Mouse (Mus musculus): Measurements from ENCODE around the gene Aurka. TPM values are rescaled to one million over a fixed set of nuclear protein-coding genes. Genes with fewer than 3 reads are reported as not detected.

Aurka gene
- total RNA-seq, 2 experiments from 2014 or later = 1.8 to 2.1 TPM

- intact Hi-C loops (cut with DNase I) = no loop called here
- DNase-seq (ENCODE audit: low spot score in 2 of 2) = peak; percentile 58 to 71
These were observed 21.7 kb upstream of the Aurka start for GRCm38 (mm10) chr2:172392041-172392521.

- intact Hi-C loops (cut with DNase I) = no loop called here
- DNase-seq (ENCODE audit: low spot score in 2 of 2) = no peak
These were observed 20.0 kb upstream of the Aurka start for GRCm38 (mm10) chr2:172390341-172390740.

DNA sequence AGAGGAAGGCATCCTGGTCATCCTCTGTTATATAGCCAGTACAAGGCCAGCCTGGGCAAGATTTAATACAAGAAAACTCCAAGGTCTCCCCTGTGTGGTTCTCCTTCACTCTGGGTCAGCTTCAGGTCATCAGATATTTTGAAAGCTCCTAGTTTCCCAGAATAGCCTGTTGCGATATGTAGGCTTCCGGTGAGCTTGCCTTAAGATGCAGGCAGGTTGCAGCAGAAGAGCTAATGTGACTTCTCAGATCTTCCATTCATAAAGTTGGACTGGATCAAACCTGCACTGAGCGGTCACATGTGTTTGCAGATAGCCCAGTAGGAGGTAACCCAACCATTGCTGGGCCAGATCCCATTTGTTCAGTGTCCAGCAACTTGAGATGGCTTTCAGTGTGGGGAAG, 14.4 kb upstream of the Aurka start:
- no peak for DNase-seq (ENCODE audit: low spot score in 2 of 2)
- intact Hi-C loops (cut with DNase I) = no loop called here

- intact Hi-C loops (cut with DNase I) = no loop called here
- no peak for DNase-seq (ENCODE audit: low spot score in 2 of 2)
These were observed 11.6 kb upstream of the Aurka start for GRCm38 (mm10) chr2:172381898-172382297.

DNA sequence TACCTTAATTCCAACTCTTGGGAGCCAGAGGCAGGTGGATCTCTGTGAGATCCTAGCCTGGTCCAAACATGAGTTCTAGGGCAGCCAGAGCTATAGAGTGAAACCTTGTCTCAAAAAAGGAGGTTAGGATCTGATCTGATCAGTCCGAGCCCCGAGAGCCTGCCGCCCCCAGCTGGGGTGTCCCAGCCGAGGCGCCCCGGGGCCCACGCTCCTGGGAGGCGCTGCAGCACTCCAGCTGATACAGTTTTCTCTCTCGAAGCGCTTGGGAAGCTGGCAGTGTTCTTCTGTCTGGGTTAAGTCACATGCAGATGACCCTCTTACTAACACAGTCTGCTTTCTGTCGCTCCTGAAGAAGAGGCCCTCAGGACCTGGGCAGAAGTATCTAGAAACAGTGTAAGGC, 11.0 kb upstream of the Aurka start:
- intact Hi-C loops (cut with DNase I) = no loop called here
- no peak for DNase-seq (ENCODE audit: low spot score in 2 of 2)

DNA sequence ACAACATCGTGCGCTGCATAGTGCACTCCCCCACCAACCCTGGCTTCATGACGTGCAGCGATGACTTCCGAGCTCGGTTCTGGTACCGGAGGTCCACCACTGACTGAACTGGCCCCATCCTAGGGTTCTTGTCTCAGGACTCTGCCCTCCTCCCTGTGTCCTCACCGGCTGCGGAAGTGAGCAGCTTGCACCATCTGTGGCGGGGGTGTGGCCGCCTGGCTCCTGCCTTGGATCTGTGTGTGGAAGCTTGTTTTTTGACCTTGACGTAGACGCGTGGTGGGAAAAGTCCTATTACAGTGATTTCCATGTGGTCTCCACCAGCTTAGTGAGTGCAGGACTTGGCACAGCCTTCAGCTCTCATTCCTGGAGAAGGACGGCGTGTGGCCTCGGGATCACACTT, 10.2 kb upstream of the Aurka start:
- intact Hi-C loops (cut with DNase I) = no loop called here
- DNase-seq (ENCODE audit: low spot score in 2 of 2) = no peak

DNA sequence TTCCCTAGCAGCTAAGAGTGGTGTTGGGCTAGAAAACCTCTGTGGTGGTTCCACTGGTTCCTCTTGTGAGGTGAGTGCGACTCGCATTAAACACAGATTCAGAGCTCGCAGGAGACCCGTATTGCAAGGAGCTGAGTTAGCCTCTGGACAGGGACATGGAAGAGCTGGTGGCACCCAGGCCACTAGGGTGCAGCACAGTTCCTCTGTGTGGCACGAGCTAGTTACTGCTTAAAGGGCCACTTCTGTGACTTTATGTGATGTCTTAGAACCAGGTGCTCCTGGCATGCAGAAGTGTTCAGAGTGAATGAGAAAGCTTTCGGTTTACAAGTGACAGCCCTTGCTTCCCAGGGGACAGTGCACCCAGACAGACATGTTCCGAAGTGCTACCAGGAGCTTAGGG, 8.0 kb upstream of the Aurka start:
- intact Hi-C loops (cut with DNase I) = no loop called here
- DNase-seq (ENCODE audit: low spot score in 2 of 2) = peak; percentile 60 to 72

DNA sequence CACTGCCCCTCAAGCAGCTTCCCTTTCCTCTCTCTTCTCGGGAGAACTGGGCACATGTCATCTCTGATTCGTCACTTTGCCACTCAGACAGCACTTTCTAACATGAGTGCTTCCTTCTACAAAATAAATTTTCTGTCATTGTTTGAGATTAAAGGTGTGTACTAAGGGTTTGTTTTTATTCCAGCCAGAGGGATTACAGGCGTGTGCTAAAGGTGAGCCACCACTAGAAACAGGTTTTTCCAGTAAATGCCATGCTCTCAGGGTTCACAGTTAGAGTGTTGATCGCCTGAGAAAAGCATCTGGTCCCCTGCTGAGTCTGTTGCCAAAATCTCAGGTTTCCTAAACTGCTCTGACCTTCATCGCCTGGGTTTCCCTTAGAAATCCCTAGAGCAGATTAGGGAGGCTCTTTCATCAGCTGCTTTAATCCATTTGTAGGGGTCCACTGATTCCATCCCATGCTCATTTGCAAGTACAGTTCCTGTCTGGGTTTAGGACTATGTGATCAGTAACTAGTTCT, 6.7 kb upstream of the Aurka start:
- DNase-seq (ENCODE audit: low spot score in 2 of 2) = no peak
- intact Hi-C loops (cut with DNase I) = no loop called here

DNA sequence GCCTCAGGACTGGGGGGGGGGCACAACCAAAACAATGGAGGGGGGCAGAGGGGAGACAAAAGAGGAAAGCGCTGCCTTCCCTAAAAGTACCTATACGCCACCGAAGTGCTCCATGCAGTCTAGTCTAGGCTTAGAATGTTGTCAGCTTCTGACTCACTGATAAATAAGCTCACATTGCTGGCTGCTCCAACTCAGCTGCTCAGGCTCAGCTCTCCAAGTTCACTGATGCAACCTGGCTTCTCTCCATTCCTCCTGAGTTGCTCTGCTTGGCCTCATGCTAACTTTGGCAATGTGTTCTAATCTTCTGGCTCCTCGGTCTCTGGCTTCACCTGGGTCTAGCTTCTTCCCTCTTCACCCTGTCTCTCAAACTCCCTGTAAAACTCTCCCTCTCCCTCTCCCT, 6.2 kb upstream of the Aurka start:
- no peak for DNase-seq (ENCODE audit: low spot score in 2 of 2)
- intact Hi-C loops (cut with DNase I) = no loop called here

GRCm38 (mm10) chr2:172371258-172371657, 923 bp upstream of the Aurka start:
- intact Hi-C loops (cut with DNase I) = loop anchor here (2.0 kb wide), 1 partner anchor 70 kb away; the partner anchor contains the start of gene Rtf2
- DNase-seq (ENCODE audit: low spot score in 2 of 2) = no peak

DNA sequence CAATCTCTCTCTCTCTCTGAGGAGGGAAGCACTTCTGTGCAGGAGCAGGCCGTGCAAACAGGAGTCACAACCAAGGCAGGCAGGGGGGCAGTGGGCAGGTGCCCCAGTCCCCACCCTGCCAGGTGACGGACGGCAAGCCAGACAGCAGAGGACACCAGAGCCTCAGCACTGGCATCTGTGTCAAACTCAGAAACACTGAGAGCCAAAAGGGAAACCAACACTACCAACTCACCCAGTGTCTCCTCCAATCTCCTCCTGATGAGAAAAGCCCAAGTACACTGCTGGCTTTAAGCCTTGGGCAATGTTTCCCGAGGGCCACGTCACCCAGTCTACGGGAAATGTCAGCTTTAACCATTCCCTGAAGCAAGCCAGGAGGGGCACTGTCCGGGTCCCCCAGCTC, 7.2 kb downstream of the Aurka start:
- no peak for DNase-seq (ENCODE audit: low spot score in 2 of 2)
- intact Hi-C loops (cut with DNase I) = no loop called here

DNA sequence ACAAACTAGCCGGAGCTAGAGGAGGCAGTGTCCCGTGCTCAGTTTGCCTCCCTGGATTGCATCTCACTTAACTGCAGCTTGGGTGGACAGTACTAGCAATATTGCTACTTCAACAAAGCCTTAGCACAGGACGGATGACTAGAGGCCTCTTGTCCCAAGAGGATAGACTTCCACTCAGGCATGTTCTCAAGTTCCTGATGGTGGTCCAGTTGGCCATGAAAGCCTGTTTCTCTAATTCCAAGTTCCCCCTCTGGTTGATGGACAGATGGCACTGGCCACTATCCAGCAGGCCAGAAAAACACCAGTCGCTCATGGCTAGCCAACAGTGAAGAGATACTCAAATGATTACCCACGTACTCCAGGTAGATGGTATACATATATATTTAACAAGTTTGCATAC, 14.5 kb downstream of the Aurka start:
- intact Hi-C loops (cut with DNase I) = no loop called here
- DNase-seq (ENCODE audit: low spot score in 2 of 2) = no peak

GRCm38 (mm10) chr2:172354761-172355160, 15.6 kb downstream of the Aurka start:
- intact Hi-C loops (cut with DNase I) = no loop called here
- no peak for DNase-seq (ENCODE audit: low spot score in 2 of 2)

- DNase-seq (ENCODE audit: low spot score in 2 of 2) = no peak
- intact Hi-C loops (cut with DNase I) = no loop called here
These were observed 17.1 kb downstream of the Aurka start for GRCm38 (mm10) chr2:172353218-172353617.

DNA sequence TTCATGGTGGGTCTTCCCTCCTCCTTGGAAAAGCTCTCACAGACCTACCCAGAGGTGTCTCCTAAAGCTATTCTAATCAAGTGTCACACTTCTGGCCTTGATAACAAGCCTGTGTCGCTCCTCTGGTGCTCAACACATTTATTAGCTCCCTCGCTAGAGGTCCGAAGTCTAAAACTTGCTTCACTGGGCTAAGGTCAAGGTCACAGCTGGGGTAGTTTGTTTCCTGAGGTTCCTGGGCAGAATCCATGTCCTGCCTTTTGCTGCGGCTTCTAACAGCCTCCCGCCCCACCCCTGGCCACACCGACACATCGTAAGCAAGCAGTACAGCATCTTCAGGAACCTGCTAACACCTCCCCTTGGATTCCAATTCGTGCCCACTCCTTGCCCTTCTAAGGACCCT, 19.6 kb downstream of the Aurka start:
- DNase-seq (ENCODE audit: low spot score in 2 of 2) = no peak
- intact Hi-C loops (cut with DNase I) = no loop called here

- intact Hi-C loops (cut with DNase I) = no loop called here
- no peak for DNase-seq (ENCODE audit: low spot score in 2 of 2)
These were observed 20.6 kb downstream of the Aurka start for GRCm38 (mm10) chr2:172349776-172350175.

DNA sequence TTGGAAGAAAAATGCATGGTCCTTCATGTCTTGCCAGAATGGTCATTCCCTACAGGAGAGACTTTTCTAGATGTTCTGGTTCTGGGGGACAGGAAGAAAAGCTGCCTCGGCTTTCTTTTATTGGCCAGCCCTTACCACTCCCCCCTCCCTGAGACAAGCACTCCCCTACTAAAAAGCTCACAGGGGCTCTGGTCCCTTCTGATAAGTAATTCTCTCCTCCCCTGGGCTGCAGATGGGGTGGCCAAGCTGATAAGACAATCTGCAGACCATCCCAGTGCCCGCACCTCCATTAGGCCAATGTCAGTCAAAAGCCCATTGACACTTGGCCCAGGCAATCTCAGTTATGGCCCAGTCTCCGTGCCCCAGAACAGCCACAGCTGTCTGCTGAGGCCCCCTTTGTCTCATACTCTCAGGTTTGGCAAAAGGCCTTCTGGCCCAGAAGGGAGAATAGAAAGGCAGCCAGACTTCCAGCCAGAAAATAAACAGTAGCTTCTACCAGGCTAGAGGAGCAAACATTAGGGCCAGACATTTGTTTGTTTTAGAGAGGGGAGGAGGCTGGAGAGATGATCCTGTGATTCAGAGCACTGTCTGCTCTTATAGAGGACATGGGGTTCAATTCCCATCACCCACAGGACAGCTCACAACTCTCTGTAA, 21.9 kb downstream of the Aurka start:
- DNase-seq (ENCODE audit: low spot score in 2 of 2) = no peak
- intact Hi-C loops (cut with DNase I) = no loop called here

DNA sequence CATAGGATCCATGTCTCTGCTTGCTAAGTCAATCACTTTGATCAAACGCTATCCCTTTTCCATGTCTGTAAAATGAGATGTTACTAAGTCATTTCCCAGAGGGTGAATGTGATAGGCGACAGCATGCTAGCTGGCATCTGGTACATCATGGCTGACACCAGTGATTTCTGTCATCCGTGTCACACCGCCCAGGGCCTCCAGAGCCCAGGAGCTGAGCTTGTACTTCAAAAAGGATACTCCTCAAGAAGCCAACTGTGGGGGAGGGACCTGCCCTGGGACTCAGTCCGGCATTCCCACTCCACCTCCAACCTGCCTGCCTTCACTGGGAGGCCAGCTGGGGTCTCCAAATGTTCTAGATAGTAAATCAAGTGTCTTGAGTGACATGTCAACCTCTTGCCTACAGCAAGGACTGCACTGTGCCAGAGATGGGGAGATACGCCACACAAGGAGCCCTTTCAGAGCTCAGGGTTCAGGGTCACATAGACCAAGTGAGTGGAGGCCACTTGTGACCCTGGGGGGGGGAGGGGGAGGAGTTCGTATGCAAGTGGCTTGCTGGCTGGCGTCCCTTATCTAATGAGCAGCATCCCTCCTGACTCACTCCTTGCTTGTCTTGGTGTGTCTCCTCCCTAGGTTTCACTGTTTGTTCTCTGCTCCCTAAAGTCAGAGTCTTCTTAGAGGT, 23.3 kb downstream of the Aurka start:
- intact Hi-C loops (cut with DNase I) = no loop called here

DNA sequence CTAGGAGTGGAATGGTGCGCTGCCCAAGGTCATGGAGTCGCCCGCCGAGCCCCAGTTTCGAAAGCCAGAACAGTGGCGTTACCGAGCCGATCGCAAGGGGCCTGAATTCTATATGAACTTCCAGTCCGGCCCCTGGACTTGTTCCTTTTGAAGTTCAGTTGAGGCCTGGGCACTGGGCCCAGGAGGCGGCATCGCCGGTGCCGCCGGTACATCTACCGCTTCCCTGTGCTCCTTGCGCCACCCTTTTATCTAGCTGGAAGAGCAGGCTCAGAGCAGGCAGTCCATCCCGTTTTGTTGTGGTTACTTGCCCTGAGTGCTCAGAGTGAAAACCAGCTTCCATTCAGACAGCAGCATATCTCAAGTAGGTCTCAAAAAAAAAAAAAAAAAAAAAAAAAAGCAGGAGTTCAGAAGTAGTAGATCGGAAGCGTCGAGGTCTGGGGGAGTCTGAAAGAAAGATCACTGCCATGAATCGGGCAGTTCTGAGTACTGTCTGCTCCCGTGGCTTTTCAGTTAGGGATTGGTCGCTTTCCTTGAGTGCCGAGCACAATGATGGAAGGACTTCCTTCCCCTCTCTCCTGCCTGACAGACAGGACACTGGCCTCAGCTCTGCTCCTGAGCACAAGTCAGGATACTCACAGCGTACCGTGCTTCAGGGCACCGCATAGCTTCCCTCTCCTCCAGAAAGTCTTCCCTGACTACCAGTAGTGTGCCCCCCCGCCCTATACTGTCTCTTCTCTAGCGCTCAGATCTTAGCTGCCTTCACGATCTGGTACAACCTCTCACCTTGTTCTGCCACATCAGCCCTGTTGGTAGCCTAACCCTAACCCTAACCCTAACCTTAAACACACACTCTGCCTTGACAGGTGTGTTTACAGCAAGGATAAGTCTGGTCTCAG, 24.1 kb downstream of the Aurka start:
- intact Hi-C loops (cut with DNase I) = no loop called here
- no peak for DNase-seq (ENCODE audit: low spot score in 2 of 2)

More for the DNA sequence above, 23.3 kb downstream of the Aurka start:
- DNase-seq (ENCODE audit: low spot score in 2 of 2) = no peak

- intact Hi-C loops (cut with DNase I) = no loop called here
These were observed 25.0 kb downstream of the Aurka start, which contains the start of gene Fam210b for GRCm38 (mm10) chr2:172345258-172345738. TSS of gene Fam210b (plus strand) at chr2:172345565.

More at GRCm38 (mm10) chr2:172345258-172345738, 25.0 kb downstream of the Aurka start, which contains the start of gene Fam210b:
- peak; percentile 92 to 93 for DNase-seq (ENCODE audit: low spot score in 2 of 2)

All from left cerebral cortex, postnatal 14 days (tissue).